Mouse (Mus musculus): Measurements from ENCODE around the gene Tyw3.

- TF ChIP-seq TAL1 (IDR thresholded peaks at IDR 0.05; ENCODE audit: low read length): no peak
- no peak for TF ChIP-seq GATA1 (IDR thresholded peaks at IDR 0.05; ENCODE audit: low read length)
Measured at GRCm38 (mm10) chr3:154547549-154548426, 49.1 kb downstream of the Tyw3 start.
